Mouse (Mus musculus) midbrain, embryonic 10.5 days (tissue): Measurements from ENCODE around the gene Ripk1. TPM values are rescaled to one million over a fixed set of nuclear protein-coding genes. Genes with fewer than 3 reads are reported as not detected.

Source experiments
- DNase-seq: peaks from one replicate; pipeline ENCODE4 v3.0.0-alpha.2; 2017; ENCODE audit warnings: low spot score
- H3K27ac ChIP-seq: fragments of 300-500 bp; sonication (generic); replicated peaks from 2 replicates; pipeline ENCODE4 v1.5.1; 2016; ENCODE audit warnings: mild to moderate bottlenecking
- H3K27me3 ChIP-seq: fragments of 300-500 bp; sonication (generic); 2 replicates; pipeline ENCODE4 v1.6.1; 2016; ENCODE audit warnings: low read depth, mild to moderate bottlenecking; ENCODE audit not compliant: poor library complexity, severe bottlenecking
- H3K36me3 ChIP-seq: fragments of 300-500 bp; sonication (generic); 2 replicates; pipeline ENCODE4 v1.6.1; 2016; ENCODE audit warnings: mild to moderate bottlenecking, moderate library complexity
- H3K4me1 ChIP-seq: fragments of 300-500 bp; sonication (generic); 2 replicates; pipeline ENCODE4 v1.6.1; 2016
- H3K4me3 ChIP-seq: fragments of 300-500 bp; sonication (generic); 2 replicates; pipeline ENCODE4 v1.5.1; 2016; ENCODE audit warnings: mild to moderate bottlenecking, moderate library complexity
- H3K9me3 ChIP-seq: fragments of 300-500 bp; sonication (generic); replicated peaks from 2 replicates; pipeline ENCODE4 v1.6.1; 2016; ENCODE audit warnings: mild to moderate bottlenecking
- WGBS: fragments of 180-500 bp; shearing (Covaris S2); methylation state at CpG from one replicate; pipeline ENCODE4 v1.1.7; 2016; 5-methylcytosine and 5-hydroxymethylcytosine counted together
- polyA plus RNA-seq: library from polyadenylated mRNA; unstranded; fragments of >200 nt; fragmentation: Nextera tagmentation; extraction: Ambion mirVana; gene quantifications from 2 replicates; pipeline ENCODE4 v1.2.1, GENCODE M21; 2016

The Ripk1 gene
- polyA plus RNA-seq, 1 experiment from 2014 or later = 6.8 TPM

DNA sequence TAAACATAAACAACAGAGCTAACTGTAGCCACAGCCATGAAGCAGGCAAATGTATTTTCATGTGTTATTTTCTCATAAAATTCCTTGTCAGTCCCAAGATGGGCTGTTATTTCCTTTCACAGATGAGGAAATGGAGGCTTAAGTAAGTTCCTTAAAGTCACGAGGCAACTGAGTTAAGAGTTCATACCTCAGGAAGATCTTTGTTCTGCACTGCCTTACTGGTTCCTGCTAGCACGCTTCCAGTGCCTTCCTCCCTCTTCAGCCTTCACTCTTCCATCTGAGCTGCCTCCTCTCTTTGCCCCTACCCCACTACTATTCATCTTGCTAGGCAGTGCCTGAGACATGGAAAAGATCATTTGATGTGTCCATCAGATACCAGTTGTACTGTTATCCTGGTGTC lies 5.1 kb downstream of the Ripk1 start:
- 75% methylated on average over 2 of the region's 2 CpGs for WGBS
- H3K4me1 ChIP-seq = peaks cover 11% of the 10 kb centered on the region
- 0 out of 2 replicates have a peak, but pooled peaks cover 2% of the 10 kb centered on the region for H3K36me3 ChIP-seq

DNA sequence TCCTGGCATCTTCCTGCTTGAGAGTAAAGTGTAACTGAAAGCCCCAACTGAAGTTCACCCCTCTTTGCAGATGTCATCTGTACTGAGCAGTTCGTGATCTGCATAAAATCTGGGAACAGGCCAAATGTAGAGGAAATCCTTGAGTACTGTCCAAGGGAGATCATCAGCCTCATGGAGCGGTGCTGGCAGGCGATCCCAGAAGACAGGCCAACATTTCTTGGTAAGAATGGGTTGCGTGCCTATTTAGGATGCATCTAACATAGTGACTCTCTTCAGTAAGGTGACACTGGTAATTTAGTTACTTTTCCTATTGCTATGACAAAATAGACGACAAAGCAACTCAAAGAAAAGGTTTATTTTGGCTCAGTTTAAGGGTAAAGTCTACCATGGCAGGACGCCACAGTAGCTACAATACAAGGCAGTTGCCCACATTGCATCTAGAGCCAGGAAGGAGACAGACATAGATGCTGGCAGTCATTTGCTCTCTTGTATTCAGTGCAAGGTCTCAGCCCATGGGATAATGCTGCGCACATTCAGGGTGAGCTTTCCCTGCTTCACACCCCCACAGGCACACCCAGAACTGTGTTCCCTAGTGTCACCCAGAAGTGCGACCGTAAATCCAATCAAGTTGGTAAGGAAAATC lies 14.9 kb downstream of the Ripk1 start:
- peaks cover 49% of the 10 kb centered on the region for H3K36me3 ChIP-seq
- H3K27ac ChIP-seq = no peak overlapping the region
- no peaks in the 10 kb centered on the region for H3K9me3 ChIP-seq
- no peaks in the 10 kb centered on the region for H3K27me3 ChIP-seq
- DNase-seq = no peak
- 92% methylated on average over 9 of the region's 9 CpGs for WGBS
- no peaks in the 10 kb centered on the region for H3K4me1 ChIP-seq
- H3K4me3 ChIP-seq = no peak overlapping the region

More for the DNA sequence above, 5.1 kb downstream of the Ripk1 start:
- DNase-seq = no peak
- H3K4me3 ChIP-seq = no peak overlapping the region
- H3K9me3 ChIP-seq = no peaks in the 10 kb centered on the region
- H3K27me3 ChIP-seq = no peaks in the 10 kb centered on the region
- H3K27ac ChIP-seq = no peak overlapping the region

DNA sequence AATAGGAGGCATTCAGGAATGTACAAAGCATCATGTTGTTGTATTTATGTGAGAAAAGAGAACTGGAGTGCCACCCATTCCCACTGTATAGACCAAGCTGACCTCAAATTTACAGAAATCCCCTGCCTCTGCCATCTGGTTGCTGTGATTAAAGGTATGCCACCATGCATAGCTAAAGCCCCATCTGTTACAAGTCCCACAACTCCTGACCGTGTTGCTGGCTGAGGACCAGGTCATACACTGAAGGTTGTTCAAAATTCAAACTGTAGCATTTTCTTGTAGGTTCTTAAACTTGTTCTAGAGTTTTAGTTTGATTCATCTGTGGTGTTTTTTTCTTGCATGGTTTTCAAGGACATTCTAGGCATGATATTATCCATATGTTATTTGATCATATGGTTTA lies 16.4 kb downstream of the Ripk1 start:
- WGBS = 95% methylated on average over 1 of the region's 1 CpGs
- no peak for DNase-seq

DNA sequence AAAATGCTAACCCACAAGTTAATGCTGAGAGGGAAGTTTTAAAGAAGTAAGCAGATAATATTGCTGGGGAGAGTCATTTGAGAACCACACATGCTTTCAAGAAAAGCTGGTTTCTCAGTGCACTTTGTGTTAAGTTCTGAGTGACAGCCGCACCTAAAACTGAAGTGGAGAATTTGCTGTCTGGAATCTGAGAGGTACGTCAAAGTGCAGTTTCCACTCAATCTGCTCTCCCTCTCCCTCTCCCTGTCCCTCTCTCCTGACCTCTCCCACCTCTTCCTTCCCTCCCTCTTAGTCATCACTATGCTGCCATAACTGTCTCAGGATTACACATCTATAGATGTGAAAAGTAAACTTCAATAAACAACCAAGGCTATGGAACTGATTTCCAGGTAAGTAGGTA lies 19.8 kb downstream of the Ripk1 start:
- H3K9me3 ChIP-seq = no peaks in the 10 kb centered on the region
- H3K27ac ChIP-seq = no peak overlapping the region
- H3K4me1 ChIP-seq = no peaks in the 10 kb centered on the region
- H3K4me3 ChIP-seq = no peak overlapping the region
- H3K27me3 ChIP-seq = no peaks in the 10 kb centered on the region
- DNase-seq = no peak
- 91% methylated on average over 2 of the region's 2 CpGs for WGBS
- peaks cover 31% of the 10 kb centered on the region for H3K36me3 ChIP-seq

More for the DNA sequence above, 16.4 kb downstream of the Ripk1 start:
- Histone ChIP-seq H3K4me1 (no peaks in the 10 kb centered on the region), H3K4me3 (no peak overlapping the region), H3K36me3 (peaks cover 51% of the 10 kb centered on the region), H3K9me3 (no peaks in the 10 kb centered on the region), H3K27ac (no peak overlapping the region), H3K27me3 (no peaks in the 10 kb centered on the region)

DNA sequence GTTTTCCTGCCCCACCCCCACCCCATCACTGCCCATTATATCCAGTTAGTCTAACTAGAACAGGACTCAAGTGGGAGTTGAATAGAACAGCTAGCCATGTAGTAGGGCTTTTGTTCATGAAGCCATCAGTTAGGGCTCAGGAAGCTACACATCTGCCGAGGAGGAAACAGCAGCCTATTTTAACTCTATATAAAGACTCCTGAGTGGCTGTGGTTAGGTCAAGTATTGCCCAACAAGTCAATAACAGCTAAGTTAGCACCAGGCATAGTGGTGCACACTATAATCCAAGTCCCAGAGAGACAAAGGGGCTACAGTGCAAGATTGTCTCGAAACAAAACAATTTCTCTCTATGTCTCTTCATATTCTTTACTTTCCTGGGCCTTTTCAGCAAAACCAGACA lies 29.9 kb downstream of the Ripk1 start:
- H3K4me3 ChIP-seq = no peak overlapping the region
- H3K27me3 ChIP-seq = no peaks in the 10 kb centered on the region
- peaks cover 26% of the 10 kb centered on the region for H3K36me3 ChIP-seq
- H3K27ac ChIP-seq = no peak overlapping the region
- 87% methylated on average over 2 of the region's 2 CpGs for WGBS
- H3K9me3 ChIP-seq = no peaks in the 10 kb centered on the region
- no peak for DNase-seq
- H3K4me1 ChIP-seq = peaks cover 4% of the 10 kb centered on the region

DNA sequence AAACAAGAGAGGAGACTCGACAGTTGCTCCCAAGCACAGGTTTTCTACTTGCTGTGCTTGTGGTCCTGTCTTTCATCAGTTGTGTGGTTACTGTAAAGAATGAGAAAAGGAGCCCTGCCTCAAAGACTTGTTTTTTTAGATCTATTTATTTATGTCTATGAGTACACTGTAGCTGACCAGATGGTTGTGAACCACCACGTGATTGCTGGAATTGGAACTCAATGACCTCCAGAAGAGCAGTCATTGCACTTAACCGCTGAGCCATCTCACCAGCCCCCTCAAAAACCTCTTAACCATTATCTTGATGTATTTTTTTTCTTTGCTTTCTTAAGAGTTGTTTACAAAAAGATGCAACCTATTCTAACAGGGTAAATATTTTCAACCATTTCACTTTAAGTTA lies 33.3 kb downstream of the Ripk1 start:
- H3K27me3 ChIP-seq = no peaks in the 10 kb centered on the region
- H3K36me3 ChIP-seq = peaks cover 22% of the 10 kb centered on the region
- peaks cover 24% of the 10 kb centered on the region for H3K4me1 ChIP-seq
- H3K4me3 ChIP-seq = no peak overlapping the region
- no peak for DNase-seq
- 89% methylated on average over 3 of the region's 3 CpGs for WGBS
- peaks cover 3% of the 10 kb centered on the region; the same call in 1 of the 2 replicates for H3K9me3 ChIP-seq
- no peak overlapping the region for H3K27ac ChIP-seq

DNA sequence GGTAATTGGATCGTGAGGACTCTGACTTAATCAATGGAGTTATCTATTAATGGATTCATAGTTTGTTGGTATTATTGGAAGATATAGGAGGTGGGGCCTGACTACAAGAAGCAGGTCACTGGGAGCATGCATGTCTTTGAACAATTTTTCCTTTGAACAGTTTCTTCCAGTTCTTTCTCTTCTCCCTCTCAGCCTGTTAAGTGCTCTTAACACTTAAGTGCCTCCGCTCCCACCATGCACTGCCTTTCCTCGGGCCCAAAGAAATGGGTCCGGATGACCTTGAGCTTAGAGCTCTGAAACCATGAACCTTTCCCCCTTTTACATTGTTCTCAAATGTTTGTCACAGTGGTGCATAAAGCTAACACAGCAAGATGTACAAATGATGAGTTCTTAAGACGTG lies 34.6 kb downstream of the Ripk1 start:
- Histone ChIP-seq H3K4me1 (peaks cover 25% of the 10 kb centered on the region), H3K9me3 (peaks cover 3% of the 10 kb centered on the region; the same call in 1 of the 2 replicates), H3K27ac (peak overlapping the region; percentile 97; the same call in 1 of the 2 replicates), H3K36me3 (peaks cover 20% of the 10 kb centered on the region), H3K4me3 (no peak overlapping the region), H3K27me3 (no peaks in the 10 kb centered on the region)
- no peak for DNase-seq
- WGBS = 79% methylated on average over 5 of the region's 5 CpGs

DNA sequence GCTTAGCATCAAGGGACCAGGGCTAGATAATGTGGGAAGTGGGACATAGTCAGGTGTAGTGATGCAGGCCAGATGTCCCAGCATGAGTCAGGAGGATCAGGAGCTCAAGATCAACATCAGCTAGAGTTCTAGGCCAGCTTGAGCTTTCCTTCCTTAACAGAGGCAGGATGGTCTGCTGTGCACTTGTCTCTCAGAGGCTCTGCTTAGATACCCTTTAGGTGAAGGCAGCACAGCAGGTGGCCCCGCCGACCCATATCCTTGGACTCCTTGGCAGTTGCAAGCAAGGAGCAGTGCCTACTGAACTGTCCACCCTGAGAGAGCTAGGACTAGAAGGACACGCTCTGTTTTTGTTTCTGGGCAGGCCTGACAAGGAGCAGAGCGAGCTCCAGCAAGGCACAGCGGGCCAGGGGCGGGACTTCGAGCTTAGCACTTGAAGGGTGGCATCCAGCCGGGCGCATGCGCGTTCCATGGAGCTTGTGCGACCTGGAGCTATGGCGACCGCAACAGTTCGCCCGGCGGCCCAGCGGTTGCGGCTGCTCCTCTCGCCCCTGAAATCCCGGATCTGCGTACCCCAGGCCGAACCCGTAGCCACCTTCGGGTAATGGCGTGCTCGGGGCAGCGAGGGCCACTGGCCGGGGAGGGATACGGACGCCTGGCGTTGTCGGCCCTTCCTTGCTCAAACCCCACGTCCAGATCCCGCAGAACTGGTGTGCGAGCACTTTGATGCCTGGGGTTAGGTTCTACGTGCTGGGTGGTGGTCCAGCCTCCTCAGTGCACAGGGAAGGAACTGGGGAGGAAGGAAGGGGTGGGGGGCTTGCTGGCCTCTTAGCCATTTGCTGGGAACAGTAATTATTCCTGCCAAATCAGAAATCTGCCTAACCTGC lies 35.3 kb downstream of the Ripk1 start, which contains the start of gene Bphl:
Gene Bphl, plus strand, starts transcription at position 426 of the 884 bp plus-strand sequence.
- Histone ChIP-seq H3K36me3 (peaks cover 20% of the 10 kb centered on the region), H3K4me1 (peaks cover 29% of the 10 kb centered on the region), H3K27ac (peak within 1 kb of the TSS; percentile 97), H3K9me3 (peaks cover 3% of the 10 kb centered on the region; the same call in 1 of the 2 replicates), H3K4me3 (peak within 1 kb of the TSS; percentile 83), H3K27me3 (no peaks in the 10 kb centered on the region)
- peak; percentile 92 for DNase-seq
- WGBS = under 1% methylated on average over 37 of the region's 37 CpGs

DNA sequence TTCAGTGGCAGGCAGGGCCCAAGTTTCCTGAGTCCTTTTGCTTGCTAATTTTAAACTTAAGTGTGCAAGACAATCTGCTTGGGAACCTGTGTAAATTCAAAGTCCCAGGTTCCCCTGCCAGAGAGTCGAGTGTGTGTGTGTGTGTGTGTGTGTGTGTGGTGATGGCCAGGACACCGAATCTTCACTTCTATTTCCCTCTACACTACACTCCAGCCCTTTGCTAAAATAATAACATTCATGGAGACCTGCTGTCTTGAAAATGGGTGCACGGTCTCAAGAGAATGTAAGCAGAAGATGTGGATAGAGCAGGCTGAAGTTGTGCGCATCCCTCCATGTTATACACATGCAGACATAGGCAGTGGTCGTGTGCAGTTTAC lies 35.9 kb downstream of the Ripk1 start:
- 45% methylated on average over 5 of the region's 5 CpGs for WGBS
- no peak for DNase-seq
- Histone ChIP-seq H3K9me3 (peaks cover 3% of the 10 kb centered on the region; the same call in 1 of the 2 replicates), H3K4me3 (peak overlapping the region; percentile 83), H3K27me3 (no peaks in the 10 kb centered on the region), H3K36me3 (peaks cover 13% of the 10 kb centered on the region; the same call in 1 of the 2 replicates), H3K4me1 (peaks cover 29% of the 10 kb centered on the region), H3K27ac (peak overlapping the region; percentile 97)

DNA sequence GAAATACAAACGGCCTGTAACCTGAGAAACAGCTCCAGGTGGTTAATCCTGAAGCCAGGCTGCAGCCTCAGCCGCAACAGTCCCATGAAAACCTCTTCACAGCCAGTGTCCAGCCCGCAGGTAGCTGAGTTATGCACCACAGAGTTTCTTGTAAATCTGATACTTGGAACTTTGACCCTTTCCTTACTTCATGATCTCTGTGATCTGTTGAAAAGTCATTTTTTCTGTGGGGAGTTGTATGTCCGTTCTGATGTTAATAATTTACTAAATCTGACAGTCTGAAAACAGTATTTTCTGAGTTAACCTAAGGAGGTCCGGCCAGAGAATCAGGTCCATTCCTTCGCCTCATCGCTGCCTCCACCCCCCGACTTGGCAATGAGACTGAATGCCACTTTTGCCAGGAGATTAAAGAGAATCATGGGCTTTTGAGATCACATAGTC lies 36.8 kb downstream of the Ripk1 start:
- H3K36me3 ChIP-seq = peaks cover 6% of the 10 kb centered on the region; the same call in 1 of the 2 replicates
- peaks cover 33% of the 10 kb centered on the region for H3K4me1 ChIP-seq
- DNase-seq = no peak
- H3K9me3 ChIP-seq = peaks cover 3% of the 10 kb centered on the region; the same call in 1 of the 2 replicates
- H3K27me3 ChIP-seq = no peaks in the 10 kb centered on the region
- no peak overlapping the region for H3K27ac ChIP-seq
- 36% methylated on average over 8 of the region's 8 CpGs for WGBS
- peak overlapping the region; percentile 83 for H3K4me3 ChIP-seq

DNA sequence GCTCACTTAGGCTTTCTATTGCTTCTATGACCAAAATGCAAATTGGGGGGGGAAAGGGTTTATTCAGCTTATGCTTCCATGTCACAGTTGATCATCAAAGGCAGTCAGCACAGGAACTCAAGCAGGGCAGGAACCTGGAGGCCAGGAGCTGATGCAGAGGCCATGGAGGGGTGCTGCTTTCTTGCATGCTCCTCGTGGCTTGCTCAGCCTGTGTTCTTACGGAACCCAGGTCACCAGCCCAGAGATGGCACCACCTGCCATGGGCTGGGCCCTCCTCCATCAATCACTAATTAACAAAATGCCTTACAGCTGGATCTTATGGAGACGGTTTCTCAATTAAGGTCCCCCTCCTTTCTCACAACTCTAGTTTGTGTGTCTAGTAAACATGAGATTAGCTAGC lies 37.9 kb downstream of the Ripk1 start:
- peaks cover 33% of the 10 kb centered on the region for H3K4me1 ChIP-seq
- H3K36me3 ChIP-seq = peaks cover 4% of the 10 kb centered on the region; the same call in 1 of the 2 replicates
- H3K4me3 ChIP-seq = no peak overlapping the region
- no peaks in the 10 kb centered on the region for H3K27me3 ChIP-seq
- 91% methylated on average over 3 of the region's 3 CpGs for WGBS
- H3K27ac ChIP-seq = no peak overlapping the region
- peaks cover 3% of the 10 kb centered on the region; the same call in 1 of the 2 replicates for H3K9me3 ChIP-seq
- no peak for DNase-seq

DNA sequence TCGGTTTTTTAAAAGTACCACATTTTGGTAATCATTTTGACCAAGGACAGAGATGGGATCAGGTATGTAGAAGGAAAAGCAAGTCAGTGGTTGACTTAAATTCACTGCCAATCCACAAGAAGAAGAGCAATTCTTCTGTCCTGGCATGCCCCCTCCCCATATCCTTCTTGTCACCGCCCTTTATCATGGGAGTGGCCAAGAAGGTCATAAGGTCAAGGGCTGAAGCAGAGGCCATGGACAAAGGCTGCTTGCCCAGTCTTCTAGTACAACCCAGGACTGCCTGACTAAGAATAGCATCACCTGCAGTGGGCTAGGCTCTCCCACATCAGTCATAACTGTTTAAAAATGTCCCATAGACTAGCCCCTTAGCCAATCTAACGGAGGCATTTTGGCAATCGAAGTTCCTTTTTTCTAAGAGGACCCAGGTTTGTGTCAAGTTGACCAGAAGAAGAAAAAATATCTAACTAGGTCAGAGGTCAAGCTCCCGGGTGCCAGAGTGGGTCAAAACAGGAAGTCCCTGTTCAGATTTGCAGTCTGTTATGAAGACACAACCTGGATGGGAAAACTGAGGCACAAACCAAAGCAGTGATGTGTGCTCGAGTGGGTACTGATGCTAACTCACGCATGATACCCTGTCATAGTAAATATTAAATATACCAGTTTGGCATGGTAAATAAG lies 41.7 kb downstream of the Ripk1 start:
- Histone ChIP-seq H3K36me3 (peaks cover 15% of the 10 kb centered on the region), H3K9me3 (peaks cover 3% of the 10 kb centered on the region; the same call in 1 of the 2 replicates), H3K4me3 (no peak overlapping the region), H3K27me3 (no peaks in the 10 kb centered on the region), H3K4me1 (peaks cover 16% of the 10 kb centered on the region), H3K27ac (no peak overlapping the region)
- DNase-seq = no peak
- 89% methylated on average over 7 of the region's 7 CpGs for WGBS
